Mouse (Mus musculus) forebrain, embryonic 11.5 days (tissue): ENCODE measurements around the gene Olfr978. TPM values are rescaled to one million over a fixed set of nuclear protein-coding genes. Genes with fewer than 3 reads are reported as not detected.
"Not testable (repeated sequence)": the region's sequence is repeated elsewhere in the genome, so short reads cannot be mapped to it uniquely, and the experiment has no call there.

Experiments used
- ATAC-seq: fragments of 200-750 bp; cut with Nextera tagmentation; replicated peaks from 2 replicates; pipeline ENCODE4 v1.8.0; 2017; ENCODE audit warnings: moderate TSS enrichment; ENCODE audit not compliant: low FRiP score
- DNase-seq: peaks from one replicate; pipeline ENCODE4 v3.0.0-alpha.2; 2017; ENCODE audit warnings: low spot score
- H3K27ac ChIP-seq: fragments of 300-500 bp; sonication (generic); 2 replicates; pipeline ENCODE4 v1.5.1; 2014; ENCODE audit warnings: low read depth, low read length
- H3K27me3 ChIP-seq: fragments of 300-500 bp; sonication (generic); 2 replicates; pipeline ENCODE4 v1.6.1; 2014; ENCODE audit warnings: mild to moderate bottlenecking, low read length, mixed read lengths; ENCODE audit not compliant: control insufficient read depth, insufficient read depth
- H3K36me3 ChIP-seq: fragments of 300-500 bp; sonication (generic); 2 replicates; pipeline ENCODE4 v1.6.1; 2014; ENCODE audit warnings: mild to moderate bottlenecking, low read length, moderate library complexity, mixed read lengths; ENCODE audit not compliant: control insufficient read depth, insufficient read depth
- H3K4me1 ChIP-seq: fragments of 300-500 bp; sonication (generic); replicated peaks from 2 replicates; pipeline ENCODE4 v1.6.1; 2014; ENCODE audit warnings: low read length, mixed read lengths; ENCODE audit not compliant: control insufficient read depth, insufficient read depth
- H3K4me2 ChIP-seq: fragments of 300-500 bp; sonication (generic); 2 replicates; pipeline ENCODE4 v1.6.1; 2014; ENCODE audit warnings: low read depth, mild to moderate bottlenecking, low read length, moderate library complexity, mixed read lengths; ENCODE audit not compliant: severe bottlenecking
- H3K4me3 ChIP-seq: fragments of 300-500 bp; sonication (generic); 2 replicates; pipeline ENCODE4 v1.5.1; 2014; ENCODE audit warnings: low read depth, low read length
- H3K9ac ChIP-seq: fragments of 300-500 bp; sonication (generic); 2 replicates; pipeline ENCODE4 v1.6.1; 2014; ENCODE audit warnings: low read length
- H3K9me3 ChIP-seq: fragments of 300-500 bp; sonication (generic); 2 replicates; pipeline ENCODE4 v1.6.1; 2016; ENCODE audit warnings: low read length, mixed read lengths; ENCODE audit not compliant: control insufficient read depth
- WGBS: fragments of 180-500 bp; shearing (Covaris S2); extraction: QIAGEN DNeasy Blood & Tissue Kit; methylation state at CpG from one replicate; pipeline ENCODE4 v1.1.7; 2014; 5-methylcytosine and 5-hydroxymethylcytosine counted together
- polyA plus RNA-seq: library from polyadenylated mRNA; unstranded; fragments of >200 nt; fragmentation: Nextera tagmentation; extraction: Ambion mirVana; gene quantifications from 2 replicates; pipeline ENCODE4 v1.2.1, GENCODE M21; 2014

The Olfr978 gene
- polyA plus RNA-seq = not detected in 2 replicates

DNA sequence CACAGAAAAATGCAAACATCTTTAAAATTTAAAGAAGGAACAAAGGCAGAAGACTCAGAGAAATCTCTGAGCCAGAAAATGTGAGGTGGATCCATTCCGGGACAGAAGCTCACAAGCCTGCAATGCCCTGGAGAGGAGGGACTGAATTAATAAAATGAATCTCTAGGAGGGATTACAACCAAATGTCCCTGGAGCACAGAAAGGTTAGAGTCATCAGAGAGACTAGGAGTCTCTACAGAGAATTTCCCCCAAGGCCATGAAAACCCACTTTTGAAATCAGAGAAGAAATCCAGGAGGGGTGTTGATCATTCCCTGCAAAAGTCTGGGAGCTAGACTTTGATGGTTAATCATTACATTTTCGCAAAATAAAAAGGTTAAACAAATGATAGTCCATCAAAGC, at the start of gene Olfr978:
TSS of gene Olfr978 (plus strand) at position 301 of the 400 bp plus-strand sequence.
- no peak for ATAC-seq

DNA sequence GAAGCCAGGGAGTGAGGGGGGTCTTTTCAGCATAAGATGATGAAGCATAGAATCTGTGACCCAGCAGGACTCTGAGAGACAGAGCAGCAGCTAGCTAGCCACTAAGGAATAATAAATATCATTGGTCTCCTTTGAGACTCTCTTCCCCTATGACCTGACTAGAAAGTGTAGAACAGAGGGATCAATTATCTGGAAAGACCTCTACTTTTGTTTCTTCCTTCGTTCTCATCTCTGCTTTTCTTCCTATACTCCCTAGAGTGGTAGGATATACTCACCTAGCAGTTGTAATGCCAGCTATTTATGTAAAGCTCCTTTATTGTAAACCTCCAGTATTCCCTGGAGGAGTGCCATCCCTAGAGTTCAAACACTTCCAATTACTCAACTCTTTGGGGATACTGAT, 40.0 kb upstream of the Olfr978 start, which contains the start of gene Olfr975:
TSS of gene Olfr975 (minus strand) at position 101 of the 400 bp plus-strand sequence.
- H3K4me2 ChIP-seq = no peak within 1 kb of the TSS
- H3K27me3 ChIP-seq = no peaks in the 10 kb centered on the region
- no peaks in the 10 kb centered on the region for H3K4me1 ChIP-seq
- WGBS = 69% methylated on average over 1 of the region's 1 CpGs
- DNase-seq (no peak), ATAC-seq (no peak)
- H3K4me3 ChIP-seq = no peak within 1 kb of the TSS
- H3K9ac ChIP-seq = no peak within 1 kb of the TSS
- no peak within 1 kb of the TSS for H3K27ac ChIP-seq
- no peaks in the 10 kb centered on the region for H3K9me3 ChIP-seq
- H3K36me3 ChIP-seq = no peaks in the 10 kb centered on the region

More for the DNA sequence above, at the start of gene Olfr978:
- Histone ChIP-seq H3K4me1 (no peaks in the 10 kb centered on the region), H3K27ac (no peak within 1 kb of the TSS), H3K36me3 (no peaks in the 10 kb centered on the region), H3K27me3 (no peaks in the 10 kb centered on the region), H3K4me3 (no peak within 1 kb of the TSS), H3K9ac (no peak within 1 kb of the TSS), H3K9me3 (no peaks in the 10 kb centered on the region), H3K4me2 (no peak within 1 kb of the TSS)
- 80% methylated on average over 2 of the region's 2 CpGs for WGBS
- no peak for DNase-seq

DNA sequence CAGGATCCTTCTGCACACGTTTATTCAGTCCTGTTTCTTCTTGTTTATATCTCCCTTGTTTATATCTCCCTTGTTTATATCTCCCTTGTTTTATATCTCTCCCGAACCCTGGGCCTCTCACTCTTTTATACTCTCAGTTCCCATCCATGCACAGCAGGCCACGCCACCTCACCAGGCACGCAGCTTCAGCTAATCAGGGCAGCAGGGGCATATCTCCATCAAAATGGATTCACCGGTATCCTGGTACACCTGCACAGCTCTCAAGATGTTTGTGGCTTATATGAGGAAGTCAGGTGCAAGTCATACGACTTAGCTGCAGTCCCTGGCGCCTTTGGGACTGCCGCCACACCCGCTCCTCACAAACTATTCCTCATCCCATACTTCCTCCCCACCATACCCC, 30.9 kb upstream of the Olfr978 start, which contains the start of gene Olfr976:
TSS of gene Olfr976 (minus strand) at position 101 of the 400 bp plus-strand sequence.
- 85% methylated on average over 5 of the region's 9 CpGs for WGBS
- not testable (repeated sequence) for H3K4me1 ChIP-seq, H3K4me2 ChIP-seq, H3K27ac ChIP-seq, H3K27me3 ChIP-seq, H3K36me3 ChIP-seq, H3K4me3 ChIP-seq, DNase-seq, H3K9ac ChIP-seq, H3K9me3 ChIP-seq, ATAC-seq

DNA sequence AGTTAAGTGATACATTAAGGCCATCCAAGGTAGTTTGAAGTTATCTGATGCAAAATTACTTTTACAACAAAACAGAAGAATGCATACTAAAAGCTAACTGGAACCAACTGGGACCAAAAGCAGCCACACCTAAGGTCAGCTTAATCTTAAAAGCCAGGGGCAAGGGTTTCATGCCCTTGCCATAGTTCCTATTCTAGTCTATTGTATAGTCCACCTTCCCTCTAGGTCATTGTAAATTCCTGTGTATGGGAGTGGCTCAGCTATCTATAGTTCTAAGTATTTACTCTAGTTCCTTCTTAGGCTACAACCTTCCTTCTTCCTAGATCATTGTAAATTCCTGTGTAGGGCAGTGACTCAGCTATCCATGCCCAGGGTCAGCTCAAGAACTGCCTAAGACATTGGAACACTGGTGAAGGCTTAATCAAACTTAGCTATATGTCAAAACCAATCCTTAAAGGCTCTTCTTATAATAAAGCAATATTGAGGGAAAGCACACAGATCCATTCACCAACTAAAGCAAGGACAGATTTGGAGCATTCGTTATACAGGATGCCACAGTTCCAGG, 15.2 kb upstream of the Olfr978 start:
- not testable (repeated sequence) for H3K27me3 ChIP-seq, H3K36me3 ChIP-seq, H3K27ac ChIP-seq, H3K9ac ChIP-seq, H3K9me3 ChIP-seq, H3K4me1 ChIP-seq, H3K4me2 ChIP-seq, H3K4me3 ChIP-seq, ATAC-seq, DNase-seq
- WGBS = 94% methylated on average over 1 of the region's 1 CpGs

DNA sequence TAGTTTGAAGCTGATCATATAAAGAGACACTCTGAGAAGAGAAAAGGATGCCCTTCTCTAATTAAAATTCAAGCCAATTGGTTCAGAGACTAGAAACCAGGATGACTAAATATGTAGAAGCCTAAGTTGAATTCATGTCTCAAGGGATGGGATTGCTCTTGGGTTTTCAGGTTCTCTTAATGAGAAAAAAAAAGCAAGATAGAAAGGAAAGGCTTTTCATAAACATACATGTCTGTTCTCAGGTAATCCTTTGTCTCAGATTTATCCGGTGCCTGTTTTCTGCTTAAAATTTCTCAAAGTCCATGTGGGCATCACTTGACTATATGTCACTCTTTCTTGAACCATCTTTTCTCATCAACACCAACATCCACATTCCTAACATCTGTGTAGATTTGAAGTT, 11.5 kb downstream of the Olfr978 start, which contains the start of gene Olfr979:
TSS of gene Olfr979 (minus strand) at position 101 of the 400 bp plus-strand sequence.
- no peak for ATAC-seq
- DNase-seq = no peak
- WGBS = 97% methylated on average over 1 of the region's 1 CpGs
- H3K36me3 ChIP-seq = no peaks in the 10 kb centered on the region
- no peaks in the 10 kb centered on the region for H3K9me3 ChIP-seq
- no peak within 1 kb of the TSS for H3K27ac ChIP-seq
- H3K4me2 ChIP-seq = no peak within 1 kb of the TSS
- H3K4me3 ChIP-seq = no peak within 1 kb of the TSS
- no peaks in the 10 kb centered on the region for H3K27me3 ChIP-seq
- H3K9ac ChIP-seq = no peak within 1 kb of the TSS
- H3K4me1 ChIP-seq = no peaks in the 10 kb centered on the region

DNA sequence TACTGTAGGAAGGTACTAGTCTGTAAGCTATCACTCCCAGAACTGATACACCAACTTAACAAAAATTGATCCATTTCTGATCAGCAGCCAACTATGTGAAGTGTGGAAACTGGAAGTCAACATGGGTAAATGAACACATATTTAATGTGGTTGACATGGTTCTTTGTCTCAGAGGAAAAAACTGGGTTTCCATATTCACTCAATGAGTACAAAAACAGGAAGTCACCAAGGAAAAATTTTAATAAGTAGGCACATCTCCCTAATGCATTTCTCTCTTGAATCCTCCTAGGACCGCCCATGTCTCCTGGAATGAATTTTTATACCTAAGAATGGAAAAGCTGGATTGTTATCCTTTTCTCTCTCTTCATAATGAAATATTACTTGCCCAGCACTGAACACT, 17.6 kb downstream of the Olfr978 start, which contains the start of gene Olfr980:
TSS of gene Olfr980 (minus strand) at position 101 of the 400 bp plus-strand sequence.
- Histone ChIP-seq H3K4me2 (no peak within 1 kb of the TSS), H3K27ac (no peak within 1 kb of the TSS), H3K9me3 (no peaks in the 10 kb centered on the region), H3K9ac (no peak within 1 kb of the TSS), H3K4me3 (no peak within 1 kb of the TSS), H3K4me1 (no peaks in the 10 kb centered on the region), H3K36me3 (no peaks in the 10 kb centered on the region), H3K27me3 (no peaks in the 10 kb centered on the region)
- ATAC-seq (no peak), DNase-seq (no peak)
- 97% methylated on average over 1 of the region's 1 CpGs for WGBS

DNA sequence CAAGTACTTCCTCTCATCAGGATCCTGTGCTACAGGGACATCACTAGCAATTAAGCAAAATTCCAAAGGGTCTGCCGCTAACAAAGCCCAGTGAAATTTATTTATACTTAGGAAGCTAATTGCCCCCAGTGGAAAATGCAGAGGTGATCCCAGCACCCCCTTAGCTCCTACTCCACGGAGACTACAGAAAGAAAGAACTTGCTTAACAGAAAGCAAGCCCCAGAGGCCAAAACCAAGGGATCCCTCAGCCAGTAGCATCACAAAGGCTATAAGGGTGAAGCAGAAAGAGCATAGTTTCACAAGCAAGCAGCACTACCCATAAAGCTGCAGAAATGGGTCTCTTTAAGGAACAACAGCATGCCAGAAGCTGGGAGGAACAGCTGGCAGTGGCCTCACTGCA, 29.3 kb downstream of the Olfr978 start, which contains the start of gene Olfr981:
TSS of gene Olfr981 (plus strand) at position 301 of the 400 bp plus-strand sequence.
- 64% methylated on average over 2 of the region's 2 CpGs for WGBS

More for the DNA sequence above, 29.3 kb downstream of the Olfr978 start, which contains the start of gene Olfr981:
- Histone ChIP-seq H3K27me3 (no peaks in the 10 kb centered on the region), H3K4me1 (no peaks in the 10 kb centered on the region), H3K9me3 (no peaks in the 10 kb centered on the region), H3K27ac (no peak within 1 kb of the TSS), H3K4me2 (no peak within 1 kb of the TSS), H3K9ac (no peak within 1 kb of the TSS), H3K36me3 (no peaks in the 10 kb centered on the region), H3K4me3 (no peak within 1 kb of the TSS)
- no peak for DNase-seq
- no peak for ATAC-seq
